Mouse (Mus musculus) spleen, adult 2 months (tissue): ENCODE measurements around the gene D230025D16Rik.

Experiments used
- CTCF ChIP-seq: fragments of 200-500 bp; IDR thresholded peaks from 2 replicates; pipeline ENCODE4 v1.5.1; 2011; ENCODE audit warnings: mild to moderate bottlenecking, inconsistent platforms; ENCODE audit not compliant: insufficient read depth, insufficient read length, insufficient replicate concordance; ENCODE audit errors: extremely low read depth
- POLR2A ChIP-seq: fragments of 200-500 bp; IDR thresholded peaks from 2 replicates; pipeline ENCODE4 v1.6.1; 2011; ENCODE audit warnings: low read depth, low read length, inconsistent platforms

DNA sequence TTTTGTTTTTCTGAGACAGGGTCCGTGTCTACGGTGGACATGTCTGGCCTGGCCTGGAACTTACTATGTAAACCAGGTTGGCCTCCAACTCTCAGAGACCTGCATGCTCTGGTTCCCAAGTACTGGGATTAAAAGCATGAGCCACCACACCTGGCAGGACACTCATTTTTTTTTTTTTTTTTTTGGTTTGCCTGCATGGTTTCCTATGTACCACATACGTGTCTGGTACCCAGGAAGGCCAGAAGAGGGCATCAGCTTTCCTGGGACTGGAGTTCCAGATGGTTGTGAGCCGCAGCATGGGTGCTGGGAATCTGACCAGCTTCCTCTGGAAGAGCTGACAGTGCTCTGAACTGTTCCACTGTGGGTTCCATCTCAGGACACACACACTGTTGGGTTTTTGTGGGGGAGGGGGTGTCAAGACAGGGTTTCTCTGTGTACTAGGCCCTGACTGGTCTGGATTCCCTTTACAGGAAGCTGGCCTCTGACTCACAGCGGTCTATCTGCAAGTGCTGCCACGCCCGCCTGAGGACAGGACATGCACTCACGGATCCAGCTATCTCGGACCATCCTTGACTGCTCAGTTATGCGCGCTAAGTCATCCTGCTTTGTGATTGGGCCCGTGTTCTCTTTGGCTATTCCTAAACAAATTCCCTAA, 36.5 kb downstream of the D230025D16Rik start:
- TF ChIP-seq CTCF, result no peak
- TF ChIP-seq POLR2A, result no peak
